Mouse (Mus musculus) testis, postnatal 14 days (tissue): ENCODE data around the gene Lbx2.

Experiments
- DNase-seq: peaks from one replicate; pipeline ENCODE4 v3.0.0; 2021; ENCODE audit warnings: low spot score

Lbx2 gene

GRCm38 (mm10) chr6:83070311-83071219 is 15.6 kb upstream of the Lbx2 start:
- no peak for DNase-seq

- no peak for DNase-seq
These were observed 14.9 kb upstream of the Lbx2 start for GRCm38 (mm10) chr6:83071220-83071619.

GRCm38 (mm10) chr6:83074979-83075378 is 11.2 kb upstream of the Lbx2 start:
- DNase-seq, result no peak

GRCm38 (mm10) chr6:83077630-83078323 is 8.4 kb upstream of the Lbx2 start, which contains the start of gene Pcgf1:
Pcgf1 (plus strand) TSS chr6:83077869.
- no peak for DNase-seq

DNA sequence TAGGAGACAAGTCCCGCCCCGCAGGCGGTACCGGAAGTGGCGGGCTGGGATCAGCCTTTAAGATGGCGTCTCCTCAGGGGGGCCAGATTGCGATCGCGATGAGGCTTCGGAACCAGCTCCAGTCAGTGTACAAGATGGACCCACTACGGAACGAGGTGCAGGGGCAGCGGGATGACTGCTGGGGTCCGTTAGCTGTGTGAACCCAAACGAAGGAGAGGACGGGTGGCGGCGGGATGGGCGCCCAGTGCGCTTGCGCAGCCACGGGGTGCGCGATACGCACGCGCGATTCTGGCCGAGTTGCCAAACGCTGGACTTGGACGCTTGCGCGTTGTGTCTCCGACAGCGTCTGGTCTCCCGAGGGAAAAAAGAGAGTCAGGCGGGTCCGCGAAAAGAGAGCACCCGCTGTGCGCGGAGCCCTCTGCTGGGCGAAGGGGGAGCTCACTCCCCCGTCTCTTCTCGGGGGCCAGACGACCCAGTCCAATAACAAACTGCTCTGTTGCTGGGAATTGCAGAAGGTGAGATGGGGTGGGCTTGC is 7.8 kb upstream of the Lbx2 start:
- DNase-seq, result peak; percentile 98

DNA sequence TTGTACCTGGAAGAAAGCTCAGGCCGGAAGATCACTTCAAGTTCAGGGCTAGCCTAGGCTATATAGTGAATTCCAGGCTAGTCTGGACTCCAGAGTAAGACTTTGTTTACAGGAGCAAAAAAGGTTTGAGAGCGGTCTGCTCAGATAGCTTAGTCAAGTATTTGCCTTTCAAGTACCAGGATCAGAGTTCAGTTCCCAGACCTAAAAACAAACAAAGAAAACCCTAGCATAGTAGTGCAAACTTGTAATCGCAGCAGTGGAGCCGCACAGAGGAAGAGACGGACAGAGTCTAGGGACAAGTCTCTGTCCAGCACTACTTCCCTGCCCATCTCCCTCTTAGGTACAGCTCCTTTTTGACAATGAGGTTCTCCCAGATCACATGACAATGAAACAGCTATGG is 6.0 kb upstream of the Lbx2 start:
- no peak for DNase-seq

GRCm38 (mm10) chr6:83083497-83083896 is 2.7 kb upstream of the Lbx2 start:
- no peak for DNase-seq

GRCm38 (mm10) chr6:83084477-83084876 is 1.7 kb upstream of the Lbx2 start:
- DNase-seq, result no peak

DNA sequence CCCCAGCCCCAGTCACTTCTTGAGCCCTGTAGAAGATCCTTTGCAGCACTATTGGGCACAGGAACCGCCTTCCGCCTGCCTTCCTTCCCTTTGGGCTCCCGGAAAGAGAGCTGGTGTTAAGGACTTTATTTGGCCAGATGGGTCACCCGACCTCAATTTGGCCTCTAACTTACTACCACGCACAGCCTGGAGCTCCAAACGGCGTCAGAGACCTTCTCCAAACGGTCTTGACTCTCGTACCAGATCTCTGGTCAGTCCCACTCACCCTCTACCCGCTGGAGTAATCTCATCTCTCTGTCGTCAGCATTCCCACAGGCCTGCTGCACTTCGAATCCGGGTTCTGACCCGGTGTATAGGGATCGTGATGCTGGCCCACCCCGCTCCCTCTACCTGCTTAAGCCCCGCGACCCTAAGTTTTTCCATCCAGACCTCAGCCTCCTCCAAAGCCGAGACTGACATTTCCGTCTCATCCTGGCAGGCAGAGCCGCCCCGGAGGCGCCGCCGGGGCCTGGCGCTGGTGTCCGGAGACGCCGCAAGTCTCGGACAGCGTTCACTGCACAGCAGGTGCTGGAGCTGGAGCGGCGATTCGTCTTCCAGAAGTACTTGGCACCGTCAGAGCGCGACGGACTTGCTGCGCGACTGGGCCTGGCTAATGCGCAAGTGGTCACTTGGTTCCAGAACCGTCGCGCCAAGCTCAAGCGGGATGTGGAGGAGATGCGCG is 1.2 kb downstream of the Lbx2 start:
- no peak for DNase-seq

DNA sequence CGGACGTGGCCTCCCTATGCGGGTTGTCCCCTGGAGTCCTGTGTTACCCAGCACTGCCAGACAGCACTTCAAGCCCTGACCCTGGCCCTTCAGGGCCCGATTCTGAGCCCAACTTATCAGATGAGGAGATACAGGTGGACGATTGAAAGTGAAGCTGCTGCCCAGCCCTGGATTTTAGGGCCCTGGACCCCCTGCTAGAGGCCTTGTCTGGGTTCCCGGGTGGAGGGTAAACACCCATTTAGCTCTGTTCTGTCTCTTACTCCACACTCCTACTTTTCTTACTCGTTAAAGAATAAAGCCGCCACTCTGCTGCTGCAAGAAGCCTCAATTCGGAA is 1.7 kb downstream of the Lbx2 start:
- DNase-seq, result no peak

DNA sequence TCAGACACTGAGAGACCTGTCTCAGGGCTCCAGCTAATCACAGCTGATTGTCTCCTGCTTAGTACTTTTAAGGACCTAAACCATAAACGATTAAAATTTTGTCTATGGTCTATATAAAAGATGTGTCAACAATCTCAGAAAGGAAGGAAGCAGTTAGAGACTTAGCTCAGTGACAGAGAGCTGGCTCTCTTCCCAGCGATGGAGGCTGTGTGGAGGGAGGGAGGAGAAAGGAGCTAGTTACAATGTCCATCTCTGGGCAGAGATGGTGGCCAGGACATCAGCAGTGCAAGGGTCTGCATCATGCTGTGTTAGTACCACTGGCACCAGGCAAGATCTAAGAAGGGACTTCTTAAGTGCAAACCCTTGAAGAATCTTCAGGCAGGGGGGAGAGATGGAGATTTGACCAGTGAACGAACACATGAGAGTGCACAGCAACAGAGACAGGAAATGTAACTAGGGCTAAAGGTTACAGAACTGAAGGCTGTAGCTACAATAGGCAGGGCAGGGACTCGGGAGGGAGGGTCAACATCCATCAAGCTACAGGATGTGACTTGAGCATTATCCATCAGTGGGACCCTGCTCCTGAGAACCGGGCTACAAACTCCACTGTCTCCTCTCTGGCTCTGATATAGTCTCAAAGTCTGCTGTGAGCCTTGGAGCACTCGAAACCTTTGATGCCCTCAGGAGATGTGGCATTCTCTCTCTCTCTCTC is 6.4 kb downstream of the Lbx2 start:
- DNase-seq, result no peak

- no peak for DNase-seq
These were observed 9.8 kb downstream of the Lbx2 start for GRCm38 (mm10) chr6:83095968-83096367.

- DNase-seq, result no peak
These were observed 12.2 kb downstream of the Lbx2 start for GRCm38 (mm10) chr6:83098411-83098810.

- DNase-seq, result peak; percentile 89
These were observed 15.1 kb downstream of the Lbx2 start, which contains the start of the genes Ccdc142 and Gm42688 for GRCm38 (mm10) chr6:83101316-83101687. Ccdc142 (plus strand) TSS chr6:83101601. Gm42688 (plus strand) TSS chr6:83101617.

- DNase-seq, result peak; percentile 74
These were observed 15.8 kb downstream of the Lbx2 start for GRCm38 (mm10) chr6:83101688-83102556.

DNA sequence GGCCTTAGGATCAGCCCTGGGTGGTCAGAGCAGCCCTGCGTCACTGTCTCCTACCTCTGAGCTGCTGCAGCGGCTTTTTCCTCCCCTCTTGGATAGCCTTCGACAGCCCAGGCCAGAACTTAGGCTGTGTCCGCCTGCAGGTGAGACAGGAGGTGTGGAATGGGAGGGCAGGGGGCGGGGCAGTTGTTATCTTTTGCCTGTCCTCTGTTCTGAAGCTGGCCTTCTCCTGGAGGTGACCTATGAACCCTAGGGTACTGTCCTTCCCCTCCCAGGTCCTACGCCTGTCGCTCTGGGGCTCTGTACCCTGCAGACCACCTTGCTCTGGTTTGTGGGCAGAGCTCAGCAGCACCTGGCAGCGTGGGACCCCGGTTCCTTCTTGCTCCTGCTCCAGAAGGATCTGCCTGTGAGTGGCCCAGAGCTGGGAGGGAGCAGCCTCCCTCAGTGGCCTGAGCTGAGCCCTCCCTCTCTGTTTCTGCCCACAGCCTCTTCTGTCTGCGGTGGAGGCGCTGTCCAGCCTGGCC is 17.0 kb downstream of the Lbx2 start:
- DNase-seq, result no peak

DNA sequence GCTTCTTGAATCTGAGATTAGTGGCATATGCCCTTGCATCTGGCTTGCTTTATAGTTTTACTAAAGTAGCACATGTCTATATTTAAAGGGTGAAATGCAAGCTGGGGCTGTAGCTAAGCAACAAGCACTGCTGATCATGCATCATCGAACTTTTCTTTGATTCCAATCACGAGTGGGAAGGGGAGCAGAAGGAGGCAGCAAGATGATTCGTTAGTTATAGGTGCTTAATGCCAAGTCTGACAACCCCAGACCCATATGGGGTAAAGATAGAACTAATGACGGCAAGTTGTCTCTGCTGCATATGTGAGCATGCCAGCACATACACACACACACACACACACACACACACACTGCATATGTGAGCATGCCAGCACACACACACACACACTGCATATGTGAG is 18.0 kb downstream of the Lbx2 start:
- DNase-seq, result no peak

GRCm38 (mm10) chr6:83107566-83108400 is 21.6 kb downstream of the Lbx2 start:
- DNase-seq, result peak; percentile 74
